Mouse (Mus musculus) stomach, postnatal 0 days (tissue): ENCODE measurements at regions not wholly inside any gene's neighbourhood (a gene's known extent, or its start where the extent isn't known, plus 50 kb on each side); places are given as distances from the start of the nearest gene placed in this dataset.

ENCODE experiments used
- ATAC-seq: fragments of 200-750 bp; cut with Nextera tagmentation; 2 replicates; pipeline ENCODE4 v1.8.0; 2017; ENCODE audit not compliant: low FRiP score, low TSS enrichment
- DNase-seq: peaks from one replicate; pipeline ENCODE4 v3.0.0-alpha.2; 2016; ENCODE audit warnings: low spot score
- H3K27ac ChIP-seq: fragments of 300-500 bp; sonication (generic); replicated peaks from 2 replicates; pipeline ENCODE4 v1.5.1; 2014; ENCODE audit warnings: mild to moderate bottlenecking, control low read depth
- H3K27me3 ChIP-seq: fragments of 300-500 bp; sonication (generic); 2 replicates; pipeline ENCODE4 v1.6.1; 2014; ENCODE audit warnings: low read length; ENCODE audit not compliant: control insufficient read depth, insufficient read depth
- H3K36me3 ChIP-seq: fragments of 300-500 bp; sonication (generic); 2 replicates; pipeline ENCODE4 v1.6.1; 2014; ENCODE audit warnings: low read length, mixed read lengths; ENCODE audit not compliant: control insufficient read depth, insufficient read depth
- H3K4me1 ChIP-seq: fragments of 300-500 bp; sonication (generic); replicated peaks from 2 replicates; pipeline ENCODE4 v1.6.1; 2014; ENCODE audit warnings: antibody characterized with exemption; ENCODE audit not compliant: control insufficient read depth, insufficient read depth
- H3K4me2 ChIP-seq: fragments of 300-500 bp; sonication (generic); replicated peaks from 2 replicates; pipeline ENCODE4 v1.6.1; 2014; ENCODE audit warnings: low read depth, mild to moderate bottlenecking, control low read depth, moderate library complexity
- H3K4me3 ChIP-seq: fragments of 300-500 bp; sonication (generic); 2 replicates; pipeline ENCODE4 v1.5.1; 2014; ENCODE audit warnings: low read depth, low read length, control low read depth
- H3K9ac ChIP-seq: fragments of 300-500 bp; sonication (generic); 2 replicates; pipeline ENCODE4 v1.6.1; 2014; ENCODE audit warnings: mild to moderate bottlenecking, low read length, control low read depth, mixed read lengths
- H3K9me3 ChIP-seq: fragments of 300-500 bp; sonication (generic); 2 replicates; pipeline ENCODE4 v1.6.1; 2016; ENCODE audit warnings: low read length; ENCODE audit not compliant: control insufficient read depth
- CTCF ChIP-seq: IDR thresholded peaks from 2 replicates; pipeline ENCODE4 v1.5.1; 2016; ENCODE audit warnings: antibody characterized with exemption, low read depth, mild to moderate bottlenecking, moderate library complexity
- EP300 ChIP-seq: optimal IDR thresholded peaks from 2 replicates; pipeline ENCODE3; 2016; ENCODE audit warnings: antibody characterized with exemption
- WGBS: fragments of 180-500 bp; shearing (Covaris S2); extraction: QIAGEN DNeasy Blood & Tissue Kit; methylation state at CpG from one replicate; pipeline ENCODE4 v1.1.7; 2014; 5-methylcytosine and 5-hydroxymethylcytosine counted together

DNA sequence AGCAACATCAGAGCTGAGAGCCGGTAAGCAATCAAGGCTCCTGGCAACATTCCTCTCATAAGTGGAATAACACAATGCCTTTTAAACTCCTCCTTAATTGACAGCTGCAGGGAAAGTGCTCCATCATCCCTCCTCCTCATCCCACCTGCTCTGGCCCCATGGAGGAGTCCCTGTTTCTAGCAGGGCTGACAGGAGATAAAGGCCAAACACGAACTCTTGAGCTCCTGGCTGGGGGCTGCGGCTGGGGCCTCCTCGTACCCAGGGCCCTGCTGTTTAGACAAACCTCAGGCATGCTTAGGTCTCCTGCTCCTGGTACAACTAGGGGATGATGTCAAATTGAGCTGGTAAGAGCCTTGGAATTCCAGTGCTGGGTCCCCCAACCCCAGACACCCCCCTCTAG, 66.2 kb upstream of the Podxl start:
- H3K4me2 ChIP-seq: no peak overlapping the region
- WGBS: 32% methylated on average over 4 of the region's 4 CpGs
- H3K27ac ChIP-seq: no peak overlapping the region
- no peak overlapping the region for H3K9ac ChIP-seq
- no peak overlapping the region for H3K4me3 ChIP-seq
- H3K27me3 ChIP-seq: no peaks in the 10 kb centered on the region
- H3K36me3 ChIP-seq: no peaks in the 10 kb centered on the region
- DNase-seq (no peak), ATAC-seq (no peak)
- TF ChIP-seq EP300 (no peak), CTCF (no peak)
- H3K4me1 ChIP-seq: no peaks in the 10 kb centered on the region
- H3K9me3 ChIP-seq: no peaks in the 10 kb centered on the region

DNA sequence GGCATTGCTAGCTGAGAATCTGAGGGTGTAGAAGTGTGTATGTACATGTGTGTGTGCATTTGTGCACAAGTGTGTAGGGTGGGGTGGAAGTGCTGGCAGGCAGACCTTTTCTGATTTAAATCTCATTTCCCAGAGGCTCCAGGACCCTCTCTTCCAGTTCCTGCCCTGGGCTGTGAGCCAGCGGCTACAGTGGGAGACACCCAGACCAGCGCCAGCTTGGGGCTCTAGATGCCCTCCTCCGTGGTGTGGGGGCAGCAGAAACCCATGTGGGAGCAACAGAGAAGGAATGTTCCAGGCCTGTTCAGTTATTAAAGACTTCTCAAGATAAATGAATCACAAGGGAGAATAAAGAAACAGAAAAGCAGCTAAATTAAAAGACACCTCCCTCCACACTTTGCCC, 64.1 kb upstream of the Podxl start:
- 86% methylated on average over 3 of the region's 3 CpGs for WGBS
- H3K4me3 ChIP-seq: no peak overlapping the region
- no peaks in the 10 kb centered on the region for H3K4me1 ChIP-seq
- no peak overlapping the region for H3K4me2 ChIP-seq
- no peak for TF ChIP-seq EP300
- no peak for TF ChIP-seq CTCF
- H3K9ac ChIP-seq: no peak overlapping the region
- no peaks in the 10 kb centered on the region for H3K27me3 ChIP-seq
- no peaks in the 10 kb centered on the region for H3K9me3 ChIP-seq
- no peak overlapping the region for H3K27ac ChIP-seq
- no peak for DNase-seq
- ATAC-seq: no peak
- H3K36me3 ChIP-seq: no peaks in the 10 kb centered on the region

- DNase-seq (no peak), ATAC-seq (no peak)
- Histone ChIP-seq H3K4me3 (no peak overlapping the region), H3K9ac (no peak overlapping the region), H3K4me2 (no peak overlapping the region), H3K36me3 (no peaks in the 10 kb centered on the region), H3K4me1 (no peaks in the 10 kb centered on the region), H3K27ac (no peak overlapping the region), H3K27me3 (no peaks in the 10 kb centered on the region), H3K9me3 (no peaks in the 10 kb centered on the region)
- WGBS: 73% methylated on average over 2 of the region's 2 CpGs
- no peak for TF ChIP-seq EP300
- TF ChIP-seq CTCF: no peak
Observed at GRCm38 (mm10) chr6:31625055-31625454, 61.3 kb upstream of the Podxl start.

DNA sequence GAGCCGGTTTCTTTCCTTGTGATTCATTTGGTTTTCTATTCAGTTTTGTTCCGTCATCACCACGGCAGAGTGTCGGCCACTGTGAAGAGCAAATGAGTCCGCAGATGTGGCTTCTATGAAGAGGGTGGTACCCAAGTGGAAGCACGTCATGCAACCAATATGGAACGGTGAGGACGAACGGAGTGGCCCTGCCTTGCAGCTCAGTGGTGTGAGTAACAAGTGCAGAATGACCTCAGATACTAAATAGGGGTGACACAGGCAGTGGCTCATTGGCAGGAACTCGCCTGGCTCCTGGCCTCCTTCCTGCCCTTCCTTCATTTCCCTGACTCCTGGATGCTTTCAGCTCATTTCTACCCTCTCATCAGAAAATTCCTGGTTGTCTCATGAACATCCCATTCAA, 60.6 kb upstream of the Podxl start:
- Histone ChIP-seq H3K27me3 (no peaks in the 10 kb centered on the region), H3K36me3 (no peaks in the 10 kb centered on the region), H3K4me2 (no peak overlapping the region), H3K27ac (no peak overlapping the region), H3K9ac (no peak overlapping the region), H3K4me3 (no peak overlapping the region), H3K9me3 (no peaks in the 10 kb centered on the region), H3K4me1 (no peaks in the 10 kb centered on the region)
- ATAC-seq: no peak
- TF ChIP-seq EP300 (no peak), CTCF (no peak)
- no peak for DNase-seq
- WGBS: 81% methylated on average over 10 of the region's 10 CpGs

GRCm38 (mm10) chr6:31621023-31621422, 57.2 kb upstream of the Podxl start:
- Histone ChIP-seq H3K4me1 (no peaks in the 10 kb centered on the region), H3K36me3 (no peaks in the 10 kb centered on the region), H3K9ac (no peak overlapping the region), H3K27me3 (no peaks in the 10 kb centered on the region), H3K9me3 (no peaks in the 10 kb centered on the region), H3K4me2 (no peak overlapping the region), H3K27ac (no peak overlapping the region), H3K4me3 (no peak overlapping the region)
- TF ChIP-seq EP300 (no peak), CTCF (no peak)
- 57% methylated on average over 6 of the region's 6 CpGs for WGBS
- DNase-seq: no peak
- ATAC-seq: no peak

GRCm38 (mm10) chr6:31618852-31619251, 55.1 kb upstream of the Podxl start:
- Histone ChIP-seq H3K4me1 (no peaks in the 10 kb centered on the region), H3K9me3 (no peaks in the 10 kb centered on the region), H3K4me3 (no peak overlapping the region), H3K9ac (no peak overlapping the region), H3K27ac (no peak overlapping the region), H3K27me3 (no peaks in the 10 kb centered on the region), H3K36me3 (no peaks in the 10 kb centered on the region), H3K4me2 (no peak overlapping the region)
- ATAC-seq: no peak; the same call in 1 of the 2 replicates
- 79% methylated on average over 2 of the region's 2 CpGs for WGBS
- DNase-seq: no peak
- no peak for TF ChIP-seq EP300
- TF ChIP-seq CTCF: no peak
